20 mouse cellular contexts compared by ENCODE assay signal in the genomic region with DNA sequence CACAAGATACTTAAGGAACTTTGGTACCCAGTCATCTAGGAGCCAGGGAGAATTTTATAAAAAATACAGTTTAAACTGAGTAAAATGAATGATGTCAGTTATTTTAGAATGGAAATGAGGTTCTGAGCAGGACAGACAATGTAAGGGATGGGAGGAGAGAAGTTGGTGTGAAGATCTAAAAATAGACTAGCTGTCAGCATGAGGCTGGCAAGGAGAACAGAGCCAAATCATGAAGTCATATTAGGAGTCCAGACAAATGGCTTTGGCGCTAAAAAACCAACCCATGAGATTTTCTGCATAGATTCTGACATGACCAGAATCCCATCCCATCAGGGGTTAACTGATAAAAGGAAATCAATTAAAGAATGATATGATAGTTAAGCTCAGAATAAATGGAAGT.
DNase-seq lines count a peak whose midpoint lies in the region; ATAC-seq and TF ChIP-seq lines count a peak whose summit lies in the region.
"Had no signal": no experiment of that assay in that cellular context is flagged by ENCODE, and none has a peak within 500 bp of the region (broad histone marks: within the 10 kb centered on the region; RNA-seq: fewer than 3 reads in every experiment).

No protein-coding gene starts in this region.

- H3K4me1 ChIP-seq in heart, embryonic 11.5 days (ENCODE audit: control insufficient read depth, insufficient read depth, low read length): peaks cover 24% of the 10 kb centered on the region
- peaks cover 17% of the 10 kb centered on the region for H3K4me1 ChIP-seq in embryonic fibroblast, embryonic 13.5 days (ENCODE audit: control insufficient read depth, insufficient read depth, low read length)

- no peak for TF ChIP-seq POLR2A in embryonic fibroblast, embryonic 13.5 days (IDR thresholded peaks at IDR 0.05; ENCODE audit: low read depth, low read length)

- ATAC-seq in heart, embryonic 11.5 days (replicated peaks; ENCODE audit: insufficient number of reproducible peaks, low FRiP score, low TSS enrichment): no peak
- no peak for ATAC-seq in erythroid progenitor cell, adult 5-6 weeks (replicated peaks; ENCODE audit: low FRiP score, poor library complexity, severe bottlenecking)
- ATAC-seq: forebrain, embryonic 15.5 days; Patski had no signal

- H3K4me2 ChIP-seq in heart, embryonic 11.5 days: no peak overlapping the region
- H3K4me2 ChIP-seq: forebrain, embryonic 15.5 days; hindbrain, embryonic 12.5 days had no signal

- TF ChIP-seq CTCF in embryonic fibroblast, embryonic 13.5 days (IDR thresholded peaks at IDR 0.05; ENCODE audit: borderline replicate concordance, insufficient read depth, low read length): no peak

- H3K36me3 ChIP-seq in heart, embryonic 11.5 days (ENCODE audit: control insufficient read depth, insufficient read depth, low read length): no peaks in the 10 kb centered on the region
- H3K36me3 ChIP-seq: forebrain, embryonic 15.5 days; hindbrain, embryonic 12.5 days; midbrain, embryonic 10.5 days had no signal

- 0 out of 2 replicates have a peak overlapping the region, but pooled peaks have one; percentile 10 for H3K27ac ChIP-seq in heart, embryonic 11.5 days (ENCODE audit: low read depth, low read length)
- H3K27ac ChIP-seq in embryonic fibroblast, embryonic 13.5 days (ENCODE audit: insufficient read depth, low read length): peak overlapping the region; percentile 96; the same call in 1 of the 2 replicates
- H3K27ac ChIP-seq: forebrain, embryonic 15.5 days; hindbrain, embryonic 12.5 days; liver, embryonic 14.5 days; macrophage; midbrain, embryonic 10.5 days had no signal

- intact Hi-C loops in heart, postnatal 14 days (cut with DNase I): loop anchor here (5.0 kb wide), 1 partner anchor 57 kb away; no protein-coding TSS in a partner anchor

- WGBS in heart, embryonic 11.5 days (ENCODE audit: insufficient replicate concordance): 46% methylated on average over 1 of the region's 1 CpGs

- no peak for DNase-seq in heart, postnatal 14 days
- DNase-seq in brain, adult 2 months (ENCODE audit: low read depth, low spot score): peak; percentile 87
- peak; percentile 35 for DNase-seq in cerebellum, adult 8-10 months
- no peak for DNase-seq in testis, postnatal 10 days (ENCODE audit: low spot score)
- no peak for DNase-seq in right cerebral cortex, adult 2 months (ENCODE audit: low spot score in 2 of 2)
- DNase-seq: adrenal gland, postnatal 10 days; kidney, adult 2 months; kidney, postnatal 10 days; retina, postnatal 1 day; thymus, postnatal 36 days had no signal

- H3K27me3 ChIP-seq in heart, embryonic 11.5 days (ENCODE audit: control insufficient read depth, insufficient read depth, low read length): no peaks in the 10 kb centered on the region
- H3K27me3 ChIP-seq: forebrain, embryonic 15.5 days; hindbrain, embryonic 12.5 days; Patski had no signal

- H3K9ac ChIP-seq in heart, embryonic 11.5 days (ENCODE audit: low read depth, low read length): no peak overlapping the region
- H3K9ac ChIP-seq: forebrain, embryonic 15.5 days; hindbrain, embryonic 12.5 days; liver, embryonic 14.5 days had no signal

- H3K9me3 ChIP-seq in heart, embryonic 11.5 days (replicated peaks; ENCODE audit: control insufficient read depth, low read length): no peaks in the 10 kb centered on the region
- H3K9me3 ChIP-seq: forebrain, embryonic 15.5 days; hindbrain, embryonic 12.5 days; midbrain, embryonic 10.5 days had no signal

- H3K4me3 ChIP-seq in heart, embryonic 11.5 days (ENCODE audit: low read depth, low read length): no peak overlapping the region
- no peak overlapping the region for H3K4me3 ChIP-seq in embryonic fibroblast, embryonic 13.5 days (ENCODE audit: insufficient read depth, low read length)
- H3K4me3 ChIP-seq: erythroblast, embryonic 14.5 days; forebrain, embryonic 15.5 days; hindbrain, embryonic 12.5 days; midbrain, embryonic 10.5 days had no signal

Comparison
In these comparisons a context has a peak if more than half of its experiments do, and no peak if none do; other contexts are left out.
1. DNase-seq: peak in brain, adult 2 months (single experiment) and cerebellum, adult 8-10 months (single experiment); none in heart, postnatal 14 days (0 of 2), testis, postnatal 10 days (single experiment) and right cerebral cortex, adult 2 months (0 of 2).